Mouse (Mus musculus): Measurements from ENCODE around the gene Gucy2f.

- TF ChIP-seq POLR2A (IDR thresholded peaks at IDR 0.05; ENCODE audit: low read depth, low read length) (peak; percentile 42), CTCF (IDR thresholded peaks at IDR 0.05; ENCODE audit: borderline replicate concordance, insufficient read depth, low read length) (no peak)
These were observed 31.5 kb upstream of the Gucy2f start for GRCm38 (mm10) chrX:142228055-142228768.
